Mouse (Mus musculus) embryonic facial prominence, embryonic 11.5 days (tissue): ENCODE measurements around the gene Gstk1. TPM values are rescaled to one million over a fixed set of nuclear protein-coding genes. Genes with fewer than 3 reads are reported as not detected.

Experiments used
- ATAC-seq: fragments of 200-750 bp; cut with Nextera tagmentation; replicated peaks from 2 replicates; pipeline ENCODE4 v1.8.0; 2017; ENCODE audit warnings: low read depth; ENCODE audit not compliant: insufficient number of reproducible peaks, low FRiP score, low TSS enrichment
- DNase-seq: peaks from one replicate; pipeline ENCODE4 v3.0.0-alpha.2; 2015; ENCODE audit warnings: low spot score
- H3K27ac ChIP-seq: fragments of 300-500 bp; sonication (generic); replicated peaks from 2 replicates; pipeline ENCODE4 v1.5.1; 2014; ENCODE audit warnings: mild to moderate bottlenecking, low read depth, low read length, control low read depth
- H3K27me3 ChIP-seq: fragments of 300-500 bp; sonication (generic); 2 replicates; pipeline ENCODE4 v1.6.1; 2014; ENCODE audit warnings: mild to moderate bottlenecking, low read length, moderate library complexity, mixed read lengths; ENCODE audit not compliant: control insufficient read depth, insufficient read depth
- H3K36me3 ChIP-seq: fragments of 300-500 bp; sonication (generic); replicated peaks from 2 replicates; pipeline ENCODE4 v1.6.1; 2014; ENCODE audit warnings: low read depth, mild to moderate bottlenecking, low read length, moderate library complexity, mixed read lengths; ENCODE audit not compliant: control insufficient read depth, insufficient read depth
- H3K4me1 ChIP-seq: fragments of 300-500 bp; sonication (generic); 2 replicates; pipeline ENCODE4 v1.6.1; 2014; ENCODE audit warnings: low read length, mixed read lengths; ENCODE audit not compliant: control insufficient read depth, insufficient read depth
- H3K4me2 ChIP-seq: fragments of 300-500 bp; sonication (generic); 2 replicates; pipeline ENCODE4 v1.6.1; 2014; ENCODE audit warnings: low read depth, mild to moderate bottlenecking, control low read depth, low read length, moderate library complexity
- H3K4me3 ChIP-seq: fragments of 300-500 bp; sonication (generic); 2 replicates; pipeline ENCODE4 v1.5.1; 2014; ENCODE audit warnings: low read depth, low read length, control low read depth
- H3K9ac ChIP-seq: fragments of 300-500 bp; sonication (generic); replicated peaks from 2 replicates; pipeline ENCODE4 v1.6.1; 2014; ENCODE audit warnings: mild to moderate bottlenecking, control low read depth, low read length
- H3K9me3 ChIP-seq: fragments of 300-500 bp; sonication (generic); replicated peaks from 2 replicates; pipeline ENCODE4 v1.6.1; 2016; ENCODE audit warnings: mild to moderate bottlenecking, low read length, inconsistent platforms, mixed read lengths; ENCODE audit not compliant: control insufficient read depth
- WGBS: fragments of 180-500 bp; shearing (Covaris S2); extraction: QIAGEN DNeasy Blood & Tissue Kit; methylation state at CpG from one replicate; pipeline ENCODE4 v1.1.7; 2014; 5-methylcytosine and 5-hydroxymethylcytosine counted together
- polyA plus RNA-seq: library from polyadenylated mRNA; unstranded; fragments of >200 nt; fragmentation: Nextera tagmentation; extraction: Ambion mirVana; gene quantifications from 2 replicates; pipeline ENCODE4 v1.2.1, GENCODE M21; 2014

The Gstk1 gene
- polyA plus RNA-seq, 1 experiment from 2014 or later, result 23.8 TPM

GRCm38 (mm10) chr6:42286448-42286847 lies 40.7 kb downstream of the Gstk1 start, which contains the start of gene Clcn1:
Gene Clcn1 (plus strand): TSS chr6:42286685.
- Histone ChIP-seq H3K4me3 (no peak within 1 kb of the TSS), H3K36me3 (peaks cover 3% of the 10 kb centered on the region), H3K9me3 (no peaks in the 10 kb centered on the region), H3K9ac (no peak within 1 kb of the TSS), H3K27ac (no peak within 1 kb of the TSS), H3K4me2 (no peak within 1 kb of the TSS), H3K27me3 (no peaks in the 10 kb centered on the region), H3K4me1 (no peaks in the 10 kb centered on the region)
- ATAC-seq (peak; percentile 15; the same call in 1 of the 2 replicates), DNase-seq (no peak)
- WGBS, result 66% methylated on average over 4 of the region's 5 CpGs

DNA sequence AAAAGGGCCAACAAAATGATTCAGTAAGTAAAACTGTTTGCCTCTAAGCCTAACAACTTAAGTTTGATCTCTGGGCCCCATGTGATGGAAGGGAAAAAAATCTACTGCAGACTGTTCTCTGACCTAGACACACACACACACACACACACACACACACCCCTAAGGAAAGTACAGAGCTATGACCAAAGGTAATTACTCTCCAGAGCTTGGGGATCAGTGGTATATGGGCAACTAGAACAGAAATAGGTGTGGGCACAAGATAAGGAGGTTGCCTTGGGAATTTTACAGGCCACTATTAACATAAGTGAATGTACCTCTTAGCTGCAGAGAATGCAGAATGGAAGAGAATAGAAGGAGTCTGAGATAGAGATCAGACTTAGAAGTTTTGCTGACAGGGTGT lies 41.8 kb downstream of the Gstk1 start:
- H3K27ac ChIP-seq, result no peak overlapping the region
- DNase-seq (no peak), ATAC-seq (no peak)
- H3K4me2 ChIP-seq, result no peak overlapping the region
- H3K4me3 ChIP-seq, result no peak overlapping the region
- no peaks in the 10 kb centered on the region for H3K9me3 ChIP-seq
- no peaks in the 10 kb centered on the region; the same call in 1 of the 2 replicates for H3K36me3 ChIP-seq
- H3K27me3 ChIP-seq, result no peaks in the 10 kb centered on the region
- no peak overlapping the region for H3K9ac ChIP-seq
- no peaks in the 10 kb centered on the region for H3K4me1 ChIP-seq

- Histone ChIP-seq H3K4me3 (no peak overlapping the region), H3K9ac (no peak overlapping the region), H3K27ac (no peak overlapping the region), H3K36me3 (no peaks in the 10 kb centered on the region), H3K4me2 (no peak overlapping the region), H3K9me3 (no peaks in the 10 kb centered on the region), H3K4me1 (no peaks in the 10 kb centered on the region), H3K27me3 (no peaks in the 10 kb centered on the region)
- ATAC-seq (no peak), DNase-seq (no peak)
- WGBS, result 84% methylated on average over 6 of the region's 6 CpGs
Observed at GRCm38 (mm10) chr6:42293327-42293726, 47.6 kb downstream of the Gstk1 start.

DNA sequence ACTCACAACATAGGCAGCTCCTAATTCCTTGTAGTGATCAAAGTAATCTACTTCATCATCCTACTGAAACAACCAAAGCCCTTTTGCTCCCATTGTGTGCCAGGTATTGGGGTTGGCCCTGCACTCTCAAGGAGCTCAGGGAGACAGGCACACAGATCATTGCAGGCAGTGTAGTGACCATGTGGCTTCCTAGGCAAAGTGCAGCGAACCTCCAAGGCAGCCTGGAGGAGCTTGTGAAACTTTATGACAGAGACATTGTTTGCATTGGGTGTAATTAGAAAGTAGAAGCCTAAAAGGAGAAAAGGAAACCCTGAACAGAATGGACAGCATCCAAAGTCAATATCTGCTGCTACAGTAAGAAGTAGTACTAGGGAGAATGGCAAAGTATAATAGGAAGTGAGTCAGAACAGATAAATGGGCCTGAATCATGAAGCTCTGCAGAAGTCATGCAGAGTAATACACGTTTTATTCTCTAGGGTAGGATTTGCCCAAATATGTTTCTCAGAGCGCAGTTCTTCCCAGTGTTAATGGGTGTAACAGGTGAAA lies 49.9 kb downstream of the Gstk1 start:
- Histone ChIP-seq H3K36me3 (no peaks in the 10 kb centered on the region), H3K9ac (no peak overlapping the region), H3K4me1 (no peaks in the 10 kb centered on the region), H3K4me3 (no peak overlapping the region), H3K27ac (no peak overlapping the region), H3K4me2 (no peak overlapping the region), H3K27me3 (no peaks in the 10 kb centered on the region), H3K9me3 (no peaks in the 10 kb centered on the region)
- DNase-seq (no peak), ATAC-seq (no peak)
- 90% methylated on average over 3 of the region's 3 CpGs for WGBS

- ATAC-seq, result no peak
- no peak for DNase-seq
Observed at GRCm38 (mm10) chr6:42299362-42299761, 53.6 kb downstream of the Gstk1 start.

More at GRCm38 (mm10) chr6:42299362-42299761, 53.6 kb downstream of the Gstk1 start:
- H3K9me3 ChIP-seq, result no peaks in the 10 kb centered on the region
- H3K36me3 ChIP-seq, result no peaks in the 10 kb centered on the region
- no peaks in the 10 kb centered on the region for H3K27me3 ChIP-seq
- no peak overlapping the region for H3K4me3 ChIP-seq
- no peak overlapping the region for H3K27ac ChIP-seq
- H3K4me2 ChIP-seq, result no peak overlapping the region
- no peak overlapping the region for H3K9ac ChIP-seq
- no peaks in the 10 kb centered on the region for H3K4me1 ChIP-seq
- 85% methylated on average over 5 of the region's 5 CpGs for WGBS

Other genes with a start within 250 kb of the Gstk1 start
- not detected in 2 replicates for gene Sva, start 207.5 kb upstream of the Gstk1 start, polyA plus RNA-seq
- gene Tas2r139, start 105.0 kb upstream of the Gstk1 start, polyA plus RNA-seq, result not detected in 2 replicates
- not detected in 2 replicates for gene Tas2r144, start 30.6 kb upstream of the Gstk1 start, polyA plus RNA-seq
- 0.68 and 0.73 TPM in 2 replicates for gene Tmem139, start 16.0 kb downstream of the Gstk1 start, polyA plus RNA-seq
- gene Casp2, start 19.1 kb downstream of the Gstk1 start, polyA plus RNA-seq, result 73.6 and 79.4 TPM in 2 replicates
- gene Clcn1, start 40.8 kb downstream of the Gstk1 start, polyA plus RNA-seq, result 0.75 and 1.0 TPM in 2 replicates
- 0.66 and 1.7 TPM in 2 replicates for gene Fam131b, start 78.7 kb downstream of the Gstk1 start, polyA plus RNA-seq
- 61.3 and 71.9 TPM in 2 replicates for gene Zyx, start 103.7 kb downstream of the Gstk1 start, polyA plus RNA-seq
- gene Epha1, start 127.3 kb downstream of the Gstk1 start, polyA plus RNA-seq, result 1.5 and 1.8 TPM in 2 replicates
- gene Tas2r143, start 154.3 kb downstream of the Gstk1 start, polyA plus RNA-seq, result not detected in 2 replicates
- not detected in 2 replicates for gene Tas2r135, start 159.5 kb downstream of the Gstk1 start, polyA plus RNA-seq
- not detected in 2 replicates for gene Tas2r126, start 188.6 kb downstream of the Gstk1 start, polyA plus RNA-seq
- gene Olfr458, start 219.3 kb downstream of the Gstk1 start, polyA plus RNA-seq, result not detected in 2 replicates
- gene Olfr457, start 230.4 kb downstream of the Gstk1 start, polyA plus RNA-seq, result not detected in 2 replicates
- not detected in 2 replicates for gene Olfr456, start 241.3 kb downstream of the Gstk1 start, polyA plus RNA-seq